Mouse (Mus musculus): ENCODE measurements around the gene Ppox.

Ppox gene

GRCm38 (mm10) chr1:171286517-171286916 lies 5.5 kb upstream of the Ppox start:
- DNase-seq (ENCODE audit: extremely low read depth, low read depth, low spot score) = no peak

GRCm38 (mm10) chr1:171285096-171285892 lies 4.3 kb upstream of the Ppox start:
- no peak for DNase-seq (ENCODE audit: extremely low read depth, low read depth, low spot score)

- DNase-seq (ENCODE audit: extremely low read depth, low read depth, low spot score) = no peak
Observed at GRCm38 (mm10) chr1:171284491-171284890, 3.5 kb upstream of the Ppox start.

GRCm38 (mm10) chr1:171283188-171284160 lies 2.5 kb upstream of the Ppox start:
- DNase-seq (ENCODE audit: extremely low read depth, low read depth, low spot score) = no peak

GRCm38 (mm10) chr1:171282086-171282805 lies 1.3 kb upstream of the Ppox start:
- DNase-seq (ENCODE audit: extremely low read depth, low read depth, low spot score) = no peak

- DNase-seq (ENCODE audit: extremely low read depth, low read depth, low spot score) = no peak
Observed at GRCm38 (mm10) chr1:171281528-171281923, 540 bp upstream of the Ppox start.

GRCm38 (mm10) chr1:171280250-171280915 lies 603 bp downstream of the Ppox start:
- no peak for DNase-seq (ENCODE audit: extremely low read depth, low read depth, low spot score)

GRCm38 (mm10) chr1:171279721-171280120 lies 1.3 kb downstream of the Ppox start:
- no peak for DNase-seq (ENCODE audit: extremely low read depth, low read depth, low spot score)

- no peak for DNase-seq (ENCODE audit: extremely low read depth, low read depth, low spot score)
Observed at GRCm38 (mm10) chr1:171279012-171279705, 1.8 kb downstream of the Ppox start.

GRCm38 (mm10) chr1:171278436-171278835 lies 2.5 kb downstream of the Ppox start:
- no peak for DNase-seq (ENCODE audit: extremely low read depth, low read depth, low spot score)

GRCm38 (mm10) chr1:171277736-171278135 lies 3.2 kb downstream of the Ppox start:
- no peak for DNase-seq (ENCODE audit: extremely low read depth, low read depth, low spot score)

GRCm38 (mm10) chr1:171276110-171276748 lies 4.8 kb downstream of the Ppox start:
- DNase-seq (ENCODE audit: extremely low read depth, low read depth, low spot score) = no peak

- no peak for DNase-seq (ENCODE audit: extremely low read depth, low read depth, low spot score)
Observed at GRCm38 (mm10) chr1:171275144-171275734, 5.7 kb downstream of the Ppox start.

- DNase-seq (ENCODE audit: extremely low read depth, low read depth, low spot score) = no peak
Observed at GRCm38 (mm10) chr1:171274171-171274570, 6.8 kb downstream of the Ppox start.

- no peak for DNase-seq (ENCODE audit: extremely low read depth, low read depth, low spot score)
Observed at GRCm38 (mm10) chr1:171272086-171272485, 8.9 kb downstream of the Ppox start.

- DNase-seq (ENCODE audit: extremely low read depth, low read depth, low spot score) = no peak
Observed at GRCm38 (mm10) chr1:171271622-171272021, 9.4 kb downstream of the Ppox start.

GRCm38 (mm10) chr1:171271196-171271595 lies 9.8 kb downstream of the Ppox start:
- no peak for DNase-seq (ENCODE audit: extremely low read depth, low read depth, low spot score)

- DNase-seq (ENCODE audit: extremely low read depth, low read depth, low spot score) = no peak
Observed at GRCm38 (mm10) chr1:171270573-171270900, 10.4 kb downstream of the Ppox start.

GRCm38 (mm10) chr1:171269848-171270572 lies 11.0 kb downstream of the Ppox start, which contains the start of gene B4galt3:
Gene B4galt3, plus strand, starts transcription at chr1:171270328.
- no peak for DNase-seq (ENCODE audit: extremely low read depth, low read depth, low spot score)

Measured in fat pad, adult 2 months (tissue).